Comparison of ENCODE assay signal across 8 mouse cellular contexts in genomic region chr9:21508871-21509404, GRCm38 (mm10). TPM values are rescaled to one million over a fixed set of nuclear protein-coding genes. Genes with fewer than 3 reads are reported as not detected.
DNase-seq lines count a peak whose midpoint lies in the region; ATAC-seq and TF ChIP-seq lines count a peak whose summit lies in the region.

No protein-coding gene starts in this region.

- peak overlapping the region; percentile 69 for H3K9ac ChIP-seq in kidney, postnatal 0 days (ENCODE audit: low read depth, low read length)
- peak overlapping the region; percentile 79 for H3K9ac ChIP-seq in embryonic facial prominence, embryonic 13.5 days
- H3K9ac ChIP-seq in intestine, embryonic 14.5 days (ENCODE audit: low read length), result peak overlapping the region; percentile 55
- H3K9ac ChIP-seq in neural tube, embryonic 12.5 days, result 0 out of 2 replicates have a peak overlapping the region, but pooled peaks have one; percentile 60

- peak overlapping the region; percentile 19; the same call in 1 of the 2 replicates for H3K27ac ChIP-seq in kidney, postnatal 0 days
- peak overlapping the region; percentile 91 for H3K27ac ChIP-seq in embryonic facial prominence, embryonic 13.5 days
- H3K27ac ChIP-seq in intestine, embryonic 14.5 days (ENCODE audit: low read depth), result no peak overlapping the region
- H3K27ac ChIP-seq in neural tube, embryonic 12.5 days, result no peak overlapping the region

- peak; percentile 30 for DNase-seq in kidney, postnatal 0 days (ENCODE audit: low spot score)
- no peak for DNase-seq in kidney, adult 18-20 months
- no peak for DNase-seq in intestine, embryonic 14.5 days (ENCODE audit: low spot score)
- DNase-seq in urinary bladder, adult 2 months (ENCODE audit: low spot score), result no peak
- DNase-seq in urinary bladder, postnatal 25 days (ENCODE audit: low spot score), result no peak
- DNase-seq in left cerebral cortex, adult 11 months (ENCODE audit: low spot score), result no peak

- H3K4me1 ChIP-seq in kidney, postnatal 0 days (replicated peaks; ENCODE audit: insufficient read depth, low read length), result 0 out of 2 replicates have a peak, but pooled peaks cover 7% of the 10 kb centered on the region
- H3K4me1 ChIP-seq in embryonic facial prominence, embryonic 13.5 days, result peaks cover 15% of the 10 kb centered on the region
- H3K4me1 ChIP-seq in intestine, embryonic 14.5 days (replicated peaks; ENCODE audit: control insufficient read depth, insufficient read depth, low read length), result peaks cover 9% of the 10 kb centered on the region
- peaks cover 16% of the 10 kb centered on the region for H3K4me1 ChIP-seq in neural tube, embryonic 12.5 days

- H3K36me3 ChIP-seq in kidney, postnatal 0 days (ENCODE audit: insufficient read depth, low read length), result peaks cover 26% of the 10 kb centered on the region
- peaks cover 52% of the 10 kb centered on the region for H3K36me3 ChIP-seq in embryonic facial prominence, embryonic 13.5 days
- peaks cover 48% of the 10 kb centered on the region for H3K36me3 ChIP-seq in intestine, embryonic 14.5 days (ENCODE audit: control insufficient read depth, insufficient read depth, low read length)
- H3K36me3 ChIP-seq in neural tube, embryonic 12.5 days, result peaks cover 48% of the 10 kb centered on the region

- no peak for TF ChIP-seq CTCF in kidney, postnatal 0 days (IDR thresholded peaks at IDR 0.05; ENCODE audit: low read depth)

- H3K27me3 ChIP-seq in kidney, postnatal 0 days (ENCODE audit: insufficient read depth, low read length), result no peaks in the 10 kb centered on the region
- H3K27me3 ChIP-seq in embryonic facial prominence, embryonic 13.5 days, result no peaks in the 10 kb centered on the region
- H3K27me3 ChIP-seq in intestine, embryonic 14.5 days (replicated peaks; ENCODE audit: control insufficient read depth, insufficient read depth, low read length), result no peaks in the 10 kb centered on the region
- H3K27me3 ChIP-seq in neural tube, embryonic 12.5 days (replicated peaks), result no peaks in the 10 kb centered on the region

- WGBS in kidney, postnatal 0 days, result 44% methylated on average over 7 of the region's 7 CpGs
- WGBS in embryonic facial prominence, embryonic 13.5 days, result 69% methylated on average over 7 of the region's 7 CpGs
- 73% methylated on average over 7 of the region's 7 CpGs for WGBS in intestine, embryonic 14.5 days
- 82% methylated on average over 7 of the region's 7 CpGs for WGBS in neural tube, embryonic 12.5 days

- ATAC-seq in kidney, postnatal 0 days (replicated peaks; ENCODE audit: low FRiP score, low read depth), result no peak
- no peak for ATAC-seq in embryonic facial prominence, embryonic 13.5 days (ENCODE audit: insufficient number of reproducible peaks, insufficient read depth, low FRiP score, low TSS enrichment, low read depth)
- no peak for ATAC-seq in intestine, embryonic 14.5 days (replicated peaks; ENCODE audit: low FRiP score, low TSS enrichment, low read depth)
- ATAC-seq in neural tube, embryonic 12.5 days (ENCODE audit: low FRiP score, low read depth), result no peak

- H3K4me3 ChIP-seq in kidney, postnatal 0 days (replicated peaks; ENCODE audit: low read depth, low read length), result peak overlapping the region; percentile 68
- H3K4me3 ChIP-seq in embryonic facial prominence, embryonic 13.5 days, result peak overlapping the region; percentile 61
- peak overlapping the region; percentile 60 for H3K4me3 ChIP-seq in intestine, embryonic 14.5 days (ENCODE audit: low read depth, low read length)
- peak overlapping the region; percentile 68; the same call in 1 of the 2 replicates for H3K4me3 ChIP-seq in neural tube, embryonic 12.5 days

- peak overlapping the region; percentile 64 for H3K4me2 ChIP-seq in kidney, postnatal 0 days (ENCODE audit: low read length)
- H3K4me2 ChIP-seq in embryonic facial prominence, embryonic 13.5 days, result peak overlapping the region; percentile 76
- peak overlapping the region; percentile 86 for H3K4me2 ChIP-seq in intestine, embryonic 14.5 days (ENCODE audit: low read length)
- peak overlapping the region; percentile 71 for H3K4me2 ChIP-seq in neural tube, embryonic 12.5 days (replicated peaks)

- no peaks in the 10 kb centered on the region for H3K9me3 ChIP-seq in kidney, postnatal 0 days (replicated peaks; ENCODE audit: low read length)
- H3K9me3 ChIP-seq in embryonic facial prominence, embryonic 13.5 days, result no peaks in the 10 kb centered on the region
- no peaks in the 10 kb centered on the region for H3K9me3 ChIP-seq in intestine, embryonic 14.5 days (ENCODE audit: control insufficient read depth, low read length)
- no peaks in the 10 kb centered on the region for H3K9me3 ChIP-seq in neural tube, embryonic 12.5 days

RNA-seq across cellular contexts. Expression of gene Tmed1, which starts 1.1 kb away (rescaled TPM):
- 128 and 131 TPM in 2 replicates for polyA plus RNA-seq in kidney, postnatal 0 days (2015; fragmentation: Nextera tagmentation; extraction: Ambion mirVana)
- polyA plus RNA-seq in embryonic facial prominence, embryonic 13.5 days (2015; fragmentation: Nextera tagmentation; extraction: Ambion mirVana), result 112 and 123 TPM in 2 replicates
- polyA plus RNA-seq in intestine, embryonic 14.5 days (2014; fragmentation: Nextera tagmentation; extraction: Ambion mirVana), result 88.4 and 91.0 TPM in 2 replicates
- 67.3 and 69.1 TPM in 2 replicates for polyA plus RNA-seq in neural tube, embryonic 12.5 days (2016; fragmentation: Nextera tagmentation; extraction: Ambion mirVana)
- 32.2 and 36.4 TPM in 2 replicates for polyA plus RNA-seq in urinary bladder, adult 2 months (2012; rRNA removed)

RNA-seq across cellular contexts. Expression of gene AB124611, which starts 17.0 kb away (rescaled TPM):
- 2.3 and 2.6 TPM in 2 replicates for polyA plus RNA-seq in kidney, postnatal 0 days (2015; fragmentation: Nextera tagmentation; extraction: Ambion mirVana)
- polyA plus RNA-seq in embryonic facial prominence, embryonic 13.5 days (2015; fragmentation: Nextera tagmentation; extraction: Ambion mirVana), result 6.2 and 7.3 TPM in 2 replicates
- 3.1 and 4.2 TPM in 2 replicates for polyA plus RNA-seq in intestine, embryonic 14.5 days (2014; fragmentation: Nextera tagmentation; extraction: Ambion mirVana)
- polyA plus RNA-seq in neural tube, embryonic 12.5 days (2016; fragmentation: Nextera tagmentation; extraction: Ambion mirVana), result 4.5 and 4.7 TPM in 2 replicates
- polyA plus RNA-seq in urinary bladder, adult 2 months (2012; rRNA removed), result 5.5 and 5.7 TPM in 2 replicates

RNA-seq across cellular contexts. Expression of gene Carm1, which starts 37.8 kb away (rescaled TPM):
- 23.7 and 26.3 TPM in 2 replicates for polyA plus RNA-seq in kidney, postnatal 0 days (2015; fragmentation: Nextera tagmentation; extraction: Ambion mirVana)
- 46.2 and 47.1 TPM in 2 replicates for polyA plus RNA-seq in embryonic facial prominence, embryonic 13.5 days (2015; fragmentation: Nextera tagmentation; extraction: Ambion mirVana)
- polyA plus RNA-seq in intestine, embryonic 14.5 days (2014; fragmentation: Nextera tagmentation; extraction: Ambion mirVana), result 39.5 and 54.4 TPM in 2 replicates
- polyA plus RNA-seq in neural tube, embryonic 12.5 days (2016; fragmentation: Nextera tagmentation; extraction: Ambion mirVana), result 64.4 and 77.4 TPM in 2 replicates
- polyA plus RNA-seq in urinary bladder, adult 2 months (2012; rRNA removed), result 36.1 and 50.3 TPM in 2 replicates

Comparison
In these comparisons a context has a peak if more than half of its experiments do, and no peak if none do; other contexts are left out.
1. H3K27ac ChIP-seq: peak in kidney, postnatal 0 days (single experiment) and embryonic facial prominence, embryonic 13.5 days (single experiment); none in intestine, embryonic 14.5 days (single experiment) and neural tube, embryonic 12.5 days (single experiment).
2. Peak in every context shown above with its lines, with median percentiles within 50 percentile points of each other: H3K4me2 ChIP-seq, H3K4me3 ChIP-seq and H3K9ac ChIP-seq.